Mouse (Mus musculus) ES-E14 (cell line): ENCODE measurements at regions not wholly inside any gene's neighbourhood (a gene's known extent, or its start where the extent isn't known, plus 50 kb on each side); places are given as distances from the start of the nearest gene placed in this dataset.

Experiments
- HCFC1 ChIP-seq: IDR thresholded peaks from 2 replicates; pipeline ENCODE4 v1.6.1; 2012; ENCODE audit warnings: low read length, inconsistent platforms, borderline replicate concordance; ENCODE audit not compliant: insufficient read depth
- MAFK ChIP-seq: IDR thresholded peaks from 2 replicates; pipeline ENCODE4 v1.6.1; 2014; ENCODE audit warnings: mild to moderate bottlenecking, low read depth, low read length, inconsistent platforms; ENCODE audit not compliant: insufficient read depth
- ZC3H11A ChIP-seq: IDR thresholded peaks from 2 replicates; pipeline ENCODE4 v1.6.1; 2012; ENCODE audit warnings: low read depth, mild to moderate bottlenecking, inconsistent platforms, low read length, borderline replicate concordance

DNA sequence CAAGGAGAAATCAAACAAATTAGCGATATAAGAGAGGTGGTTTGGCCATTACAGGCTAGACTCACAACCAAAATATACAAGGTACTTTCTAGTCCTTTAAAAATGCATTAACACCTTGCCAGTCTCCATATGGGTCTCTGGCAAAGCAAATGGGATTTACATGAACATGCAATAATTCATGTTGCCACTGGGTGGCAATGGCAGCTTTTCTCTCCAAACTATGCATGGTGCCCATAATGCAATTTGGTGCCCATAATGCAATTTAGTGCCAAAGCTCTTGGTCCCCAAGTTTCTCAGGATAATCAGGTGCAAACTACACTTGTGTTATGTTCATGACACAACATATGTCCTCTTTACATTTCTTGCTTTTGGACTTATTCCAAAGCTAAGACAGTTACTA, 1126.9 kb upstream of the 4930412O13Rik start:
- TF ChIP-seq ZC3H11A: peak; percentile 30; the same call in 1 of the 2 replicates
- no peak for TF ChIP-seq MAFK
- no peak for TF ChIP-seq HCFC1
